Mouse (Mus musculus) liver, embryonic 14.5 days (tissue): ENCODE data around the gene Smok3b.

ENCODE experiments used
- CTCF ChIP-seq: IDR thresholded peaks from 2 replicates; pipeline ENCODE4 v1.5.1; 2016; ENCODE audit warnings: antibody characterized with exemption, low read depth, control low read depth
- EP300 ChIP-seq: IDR thresholded peaks from 2 replicates; pipeline ENCODE4 v1.6.1; 2016; ENCODE audit warnings: antibody characterized with exemption, low read depth

GRCm38 (mm10) chr5:137977291-137977690 lies 43.9 kb upstream of the Smok3b start:
- TF ChIP-seq EP300 (no peak), CTCF (no peak)
